Mouse (Mus musculus) gastrocnemius, adult 2 months (tissue): ENCODE measurements around the gene 1700069L16Rik. TPM values are rescaled to one million over a fixed set of nuclear protein-coding genes. Genes with fewer than 3 reads are reported as not detected.

Experiments used
- DNase-seq: peaks from one replicate; pipeline ENCODE4 v3.0.0; 2022
- H3K27ac ChIP-seq: fragments of 200-600 bp; 2 replicates; pipeline ENCODE4 v1.8.1; 2022; ENCODE audit warnings: mild to moderate bottlenecking
- H3K4me3 ChIP-seq: fragments of 200-600 bp; 2 replicates; pipeline ENCODE4 v1.8.1; 2022; ENCODE audit warnings: mild to moderate bottlenecking, moderate library complexity
- CTCF ChIP-seq: fragments of 200-600 bp; IDR thresholded peaks from 2 replicates; pipeline ENCODE4 v1.8.1; 2022; ENCODE audit warnings: antibody characterized with exemption, mild to moderate bottlenecking, moderate library complexity
- intact Hi-C: fragments of 180-260 bp; cut with DNase I; formaldehyde crosslinking; loops from one replicate; pipeline ENCODE4 v1.15.1; 2025
- long read RNA-seq, 2 experiments: library from polyadenylated mRNA; stranded (forward); transcript quantifications; one replicate each; pipeline ENCODE4 v2.0.0; 2021
- total RNA-seq, 2 experiments: library from RNA; stranded (reverse); gene quantifications; 2 replicates each; pipeline ENCODE4 v1.2.3; 2021

1700069L16Rik gene
- not detected for total RNA-seq
- long read RNA-seq, experiment 1: 0 reads
- long read RNA-seq, experiment 2: 0 reads

- peak; percentile 82 for DNase-seq
- Histone ChIP-seq H3K4me3 (no peak within 1 kb of the TSS), H3K27ac (no peak within 1 kb of the TSS)
- intact Hi-C loops: loop anchor here (1.0 to 2.0 kb wide), 3 partner anchors 138 to 358 kb away; no protein-coding TSS in a partner anchor
- peak; percentile 91 for TF ChIP-seq CTCF
Observed at GRCm38 (mm10) chr5:113724446-113724845, at the start of gene 1700069L16Rik. TSS of gene 1700069L16Rik (minus strand) at chr5:113724772.

DNA sequence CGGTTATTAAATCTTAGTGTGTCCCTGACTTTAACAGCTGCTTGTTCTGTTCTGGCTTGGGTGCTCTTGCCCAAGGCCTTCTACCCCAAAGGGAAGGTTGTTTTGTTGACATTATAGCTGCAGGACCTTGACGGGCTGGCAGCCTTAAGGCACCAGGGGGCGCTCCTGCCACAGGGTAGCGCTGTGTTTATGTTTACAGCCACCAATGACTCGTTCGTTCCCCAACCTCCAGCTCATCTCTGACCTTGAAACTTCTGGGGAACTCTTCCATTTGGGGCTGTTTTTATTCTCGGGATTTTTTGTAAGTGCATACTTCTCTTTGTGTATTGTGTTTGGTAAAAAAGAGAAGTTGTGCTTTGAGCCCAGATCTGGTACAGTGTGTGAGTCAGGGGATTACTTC, 49.1 kb upstream of the 1700069L16Rik start:
- DNase-seq: peak; percentile 91
- Histone ChIP-seq H3K4me3 (peak overlapping the region; percentile 92), H3K27ac (peak overlapping the region; percentile 100)
- intact Hi-C loops: loop anchor here (1.0 to 5.0 kb wide), 3 partner anchors 37 to 179 kb away; no protein-coding TSS in a partner anchor
- TF ChIP-seq CTCF: peak; percentile 97; the same call in 1 of the 2 replicates

- H3K4me3 ChIP-seq: peak overlapping the region; percentile 92
- DNase-seq: no peak
- H3K27ac ChIP-seq: peak overlapping the region; percentile 100
- intact Hi-C loops: loop anchor here (1.0 to 5.0 kb wide), 3 partner anchors 36 to 179 kb away; no protein-coding TSS in a partner anchor
- no peak for TF ChIP-seq CTCF
Observed at GRCm38 (mm10) chr5:113772905-113773519, 48.4 kb upstream of the 1700069L16Rik start.

- intact Hi-C loops: loop anchor here (2.0 to 5.0 kb wide), 2 partner anchors 36 to 180 kb away; no protein-coding TSS in a partner anchor
- Histone ChIP-seq H3K27ac (peak within 1 kb of the TSS; percentile 100), H3K4me3 (peak within 1 kb of the TSS; percentile 92)
- no peak for TF ChIP-seq CTCF
- DNase-seq: peak; percentile 98
Observed at GRCm38 (mm10) chr5:113772450-113772895, 47.9 kb upstream of the 1700069L16Rik start, which contains the start of the genes Sart3 and Iscu. TSS of gene Sart3 (minus strand) at chr5:113772510. TSS of gene Iscu (plus strand) at chr5:113772748.

DNA sequence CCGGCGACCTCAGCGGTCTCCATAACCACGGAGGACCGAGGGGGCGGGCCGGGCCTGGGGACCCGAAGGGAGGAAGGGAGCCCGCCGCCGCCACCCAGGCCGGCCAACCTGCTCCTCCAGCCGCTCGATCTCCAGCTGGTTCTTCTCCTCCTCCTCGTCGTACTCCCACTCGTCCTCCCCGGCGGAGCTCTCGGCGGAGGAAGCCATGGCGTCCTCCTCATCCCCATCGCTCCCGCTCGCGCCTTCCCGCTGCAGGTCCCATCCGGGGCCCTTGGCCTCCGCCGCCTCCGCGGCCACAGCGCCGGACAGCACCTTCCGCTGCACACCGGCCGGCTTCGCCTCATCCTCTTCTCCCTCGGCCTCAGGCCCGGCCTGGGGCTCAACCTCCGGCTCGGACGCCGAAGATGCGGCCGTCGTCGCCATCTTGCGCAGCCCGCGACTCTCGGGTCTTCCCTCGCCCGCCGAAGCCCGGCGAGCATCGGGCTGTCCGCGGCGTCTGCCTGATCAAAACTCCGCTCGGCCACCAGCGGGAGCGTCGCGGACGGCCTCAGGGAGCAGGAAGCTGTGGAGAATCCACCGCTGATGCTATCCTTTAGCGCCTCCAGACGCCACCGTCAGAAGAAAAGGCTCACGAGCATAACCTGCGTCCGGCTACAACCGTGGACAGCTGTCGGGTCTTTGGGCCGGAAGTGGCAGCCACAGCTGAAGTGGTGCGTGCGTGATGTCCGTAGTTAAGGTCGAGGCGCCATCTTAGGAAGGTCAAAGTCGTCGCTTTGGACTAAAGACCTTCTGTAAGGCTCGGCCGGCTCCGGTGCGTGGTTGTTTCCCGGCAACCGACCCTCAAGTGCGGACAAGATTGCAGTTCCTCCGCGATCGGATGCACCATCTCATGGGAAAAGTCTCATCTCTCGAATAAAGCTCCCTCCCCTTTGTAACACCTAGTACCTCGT, 46.9 kb upstream of the 1700069L16Rik start:
- intact Hi-C loops: loop anchor here (2.0 to 5.0 kb wide), 2 partner anchors 35 to 181 kb away; no protein-coding TSS in a partner anchor
- DNase-seq: peak; percentile 90
- Histone ChIP-seq H3K4me3 (peak overlapping the region; percentile 92), H3K27ac (peak overlapping the region; percentile 100)
- TF ChIP-seq CTCF: no peak

DNA sequence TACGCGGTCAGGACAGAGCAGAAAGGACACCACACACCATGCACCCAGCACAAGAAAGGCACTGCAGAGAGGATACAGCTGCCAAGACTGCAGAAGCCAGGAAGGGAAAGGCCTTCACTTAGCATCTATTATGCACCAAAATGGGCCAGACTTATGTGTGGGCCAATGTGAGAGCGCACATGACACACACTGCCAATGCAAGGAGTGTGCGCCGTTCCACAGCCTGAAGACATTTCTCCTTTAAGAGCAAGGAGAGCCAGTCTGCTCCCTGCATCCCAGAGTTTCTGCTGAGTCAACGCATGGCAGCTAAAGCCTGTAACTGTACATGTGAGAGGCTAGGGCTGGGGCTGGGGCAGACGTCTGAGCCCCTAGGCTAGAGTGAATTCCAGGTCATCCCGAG, 44.2 kb upstream of the 1700069L16Rik start:
- no peak for TF ChIP-seq CTCF
- no peak overlapping the region for H3K4me3 ChIP-seq
- DNase-seq: no peak
- intact Hi-C loops: no loop called here
- no peak overlapping the region for H3K27ac ChIP-seq

DNA sequence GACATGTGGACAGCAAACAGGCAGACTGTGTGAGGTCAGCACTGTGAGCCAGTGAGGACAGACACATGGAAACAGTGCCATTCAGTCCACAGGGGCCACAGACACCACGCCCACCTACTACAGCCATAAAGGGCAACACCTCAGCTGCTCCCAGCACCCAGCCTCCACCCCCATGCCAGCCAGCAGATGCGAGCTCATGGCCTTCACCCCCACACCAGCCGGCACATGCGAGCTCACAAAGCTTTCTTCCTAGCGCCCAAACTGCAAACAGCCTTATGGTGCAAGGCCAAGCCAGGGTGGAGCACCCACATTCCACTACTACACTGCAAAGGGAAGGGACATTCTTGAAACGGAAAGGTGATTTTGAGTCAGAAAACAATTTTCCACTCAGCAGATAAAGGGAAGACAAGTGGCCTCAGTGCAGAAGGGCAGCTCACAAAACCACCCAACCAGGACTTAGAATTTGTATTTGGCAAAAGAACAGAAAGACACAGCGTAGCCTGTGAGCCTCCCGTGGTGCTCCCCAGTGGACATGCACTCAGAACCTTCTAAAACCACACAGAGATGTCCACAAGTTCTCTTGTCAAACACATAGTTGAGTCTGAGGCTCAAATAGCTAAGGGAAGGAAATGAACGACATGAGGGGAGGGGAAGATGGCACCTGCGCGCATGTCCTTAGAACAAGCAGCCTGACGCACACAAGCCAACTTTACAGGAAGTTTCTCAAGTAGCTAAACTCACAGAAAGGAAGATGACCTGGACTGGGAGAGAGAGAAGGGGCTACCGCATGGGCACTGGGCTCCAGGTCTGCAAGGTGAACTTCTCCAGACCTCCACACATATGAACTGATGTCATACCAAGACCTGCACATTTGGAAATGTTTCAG, 41.3 kb upstream of the 1700069L16Rik start:
- intact Hi-C loops: no loop called here
- Histone ChIP-seq H3K4me3 (no peak overlapping the region), H3K27ac (no peak overlapping the region)
- no peak for TF ChIP-seq CTCF
- no peak for DNase-seq

GRCm38 (mm10) chr5:113764426-113764825, 39.9 kb upstream of the 1700069L16Rik start:
- intact Hi-C loops: no loop called here
- DNase-seq: no peak
- Histone ChIP-seq H3K27ac (no peak overlapping the region), H3K4me3 (no peak overlapping the region)
- no peak for TF ChIP-seq CTCF

GRCm38 (mm10) chr5:113761585-113761984, 37.0 kb upstream of the 1700069L16Rik start:
- Histone ChIP-seq H3K27ac (no peak overlapping the region), H3K4me3 (no peak overlapping the region)
- intact Hi-C loops: no loop called here
- no peak for DNase-seq
- TF ChIP-seq CTCF: no peak

GRCm38 (mm10) chr5:113755347-113756030, 30.9 kb upstream of the 1700069L16Rik start:
- no peak for DNase-seq
- Histone ChIP-seq H3K27ac (no peak overlapping the region), H3K4me3 (no peak overlapping the region)
- TF ChIP-seq CTCF: no peak
- intact Hi-C loops: loop anchor here (1.0 kb wide), 1 partner anchor 12 kb away; no protein-coding TSS in a partner anchor

- Histone ChIP-seq H3K27ac (no peak overlapping the region), H3K4me3 (no peak overlapping the region)
- no peak for TF ChIP-seq CTCF
- intact Hi-C loops: no loop called here
- no peak for DNase-seq
Observed at GRCm38 (mm10) chr5:113751521-113752157, 27.1 kb upstream of the 1700069L16Rik start.
